Mouse (Mus musculus): ENCODE results near the gene Cadps2.

- TF ChIP-seq CTCF (conservative IDR thresholded peaks at IDR 0.05 in 1 of 2, IDR thresholded peaks at IDR 0.05 in 1 of 2; ENCODE audit: low read depth in 2 of 2, low read length in 2 of 2) (no peak), NRF1 (IDR thresholded peaks at IDR 0.05; ENCODE audit: low read depth, low read length) (no peak), ZKSCAN1 (IDR thresholded peaks at IDR 0.05; ENCODE audit: borderline replicate concordance, low read depth, low read length) (no peak), TCF12 (IDR thresholded peaks at IDR 0.05; ENCODE audit: low read depth, low read length) (no peak), UBTF (IDR thresholded peaks at IDR 0.05; ENCODE audit: low read depth, low read length) (no peak), PAX5 (IDR thresholded peaks at IDR 0.05; ENCODE audit: low read length) (no peak)
Measured at GRCm38 (mm10) chr6:23572401-23572800, 266.8 kb downstream of the Cadps2 start.

Measured in CH12.LX (cell line).